ENCODE assay signal across 10 mouse cellular contexts in the genomic region with DNA sequence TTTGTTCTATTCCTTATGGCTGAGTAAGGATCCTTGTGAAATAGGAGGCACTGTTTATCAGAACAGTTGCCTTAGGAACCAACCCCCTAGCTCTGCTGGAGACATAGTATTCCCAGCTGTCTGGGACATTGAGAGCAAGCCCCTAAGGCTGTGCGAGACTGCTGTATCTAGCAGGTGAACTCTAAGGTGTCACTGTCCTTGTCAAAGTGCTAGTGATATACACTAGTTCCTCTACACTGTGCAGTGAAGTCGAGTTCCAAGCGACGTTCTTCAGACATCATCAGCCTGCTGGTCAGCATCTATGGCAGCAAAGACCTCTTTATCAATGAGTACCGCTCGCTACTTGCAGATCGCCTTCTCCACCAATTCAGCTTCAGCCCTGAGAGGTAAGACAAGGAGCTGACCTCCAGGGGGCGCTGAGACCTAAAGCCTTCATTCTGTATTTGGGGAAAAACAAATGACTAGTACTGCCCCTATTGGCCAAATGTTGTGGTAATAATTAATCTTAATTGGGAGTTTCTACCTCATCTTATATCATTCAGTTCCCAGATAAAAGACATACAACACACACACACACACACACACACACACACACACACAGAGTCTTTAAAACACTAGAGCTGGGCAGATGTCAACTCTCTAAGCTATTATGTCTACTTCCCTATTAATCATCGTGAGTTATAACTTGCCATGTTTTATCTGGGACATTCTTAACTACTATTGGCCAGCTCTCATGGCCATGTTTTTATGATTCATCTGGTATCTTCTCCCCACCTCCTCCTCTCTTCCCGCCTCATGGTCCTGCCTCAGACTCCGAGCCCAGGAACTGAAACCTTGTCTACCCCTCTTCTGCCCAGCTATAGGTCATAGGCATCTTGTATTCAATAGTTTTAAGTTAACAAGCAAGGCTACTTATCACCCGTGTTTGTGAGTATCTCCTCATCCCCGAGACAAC. TPM values are rescaled to one million over a fixed set of nuclear protein-coding genes. Genes with fewer than 3 reads are reported as not detected.
DNase-seq lines count a peak whose midpoint lies in the region; ATAC-seq and TF ChIP-seq lines count a peak whose summit lies in the region.
"Had no signal": no experiment of that assay in that cellular context is flagged by ENCODE, and none has a peak within 500 bp of the region (broad histone marks: within the 10 kb centered on the region; RNA-seq: fewer than 3 reads in every experiment).

No protein-coding gene starts in this region.

- no peak overlapping the region for H3K9ac ChIP-seq in hindbrain, postnatal 0 days (replicated peaks; ENCODE audit: low read length)
- no peak overlapping the region for H3K9ac ChIP-seq in limb, embryonic 15.5 days
- no peak overlapping the region for H3K9ac ChIP-seq in midbrain, embryonic 16.5 days (ENCODE audit: low read depth, low read length)

- no peak overlapping the region for H3K4me2 ChIP-seq in hindbrain, postnatal 0 days (ENCODE audit: low read depth, low read length)
- no peak overlapping the region for H3K4me2 ChIP-seq in limb, embryonic 15.5 days
- no peak overlapping the region for H3K4me2 ChIP-seq in midbrain, embryonic 16.5 days (ENCODE audit: low read length)

- H3K4me1 ChIP-seq in hindbrain, postnatal 0 days (ENCODE audit: insufficient read depth, low read length) = no peaks in the 10 kb centered on the region
- no peaks in the 10 kb centered on the region for H3K4me1 ChIP-seq in limb, embryonic 15.5 days
- H3K4me1 ChIP-seq in midbrain, embryonic 16.5 days (ENCODE audit: control insufficient read depth, insufficient read depth, low read length) = 0 out of 2 replicates have a peak, but pooled peaks cover 2% of the 10 kb centered on the region
- no peaks in the 10 kb centered on the region for H3K4me1 ChIP-seq in thymus, adult 2 months (replicated peaks; ENCODE audit: control insufficient read depth, insufficient read depth, low read length)

- WGBS in hindbrain, postnatal 0 days = 60% methylated on average over 13 of the region's 13 CpGs
- 64% methylated on average over 13 of the region's 13 CpGs for WGBS in limb, embryonic 15.5 days
- WGBS in midbrain, embryonic 16.5 days = 62% methylated on average over 13 of the region's 13 CpGs
- WGBS in thymus, adult 2 months = 79% methylated on average over 13 of the region's 13 CpGs

- peak; percentile 78; the same call in 1 of the 2 replicates for TF ChIP-seq CTCF in brain, embryonic 14.5 days (IDR thresholded peaks at IDR 0.05; ENCODE audit: borderline replicate concordance, extremely low read depth, insufficient read depth, insufficient read length)
- peak; percentile 90 for TF ChIP-seq CTCF in hindbrain, postnatal 0 days (IDR thresholded peaks at IDR 0.05; ENCODE audit: low read depth)
- TF ChIP-seq CTCF in thymus, adult 2 months (IDR thresholded peaks at IDR 0.05; ENCODE audit: borderline replicate concordance, control insufficient read depth, extremely low read depth, insufficient read depth, low read length, poor library complexity) = no peak

- TF ChIP-seq POLR2A in brain, embryonic 14.5 days (IDR thresholded peaks at IDR 0.05; ENCODE audit: borderline replicate concordance, extremely low read depth, insufficient read depth, insufficient read length, poor library complexity, severe bottlenecking) = no peak
- no peak for TF ChIP-seq POLR2A in thymus, adult 2 months (IDR thresholded peaks at IDR 0.05; ENCODE audit: control insufficient read depth, extremely low read depth, insufficient read depth, low read length, poor library complexity)

- no peaks in the 10 kb centered on the region for H3K9me3 ChIP-seq in hindbrain, postnatal 0 days (ENCODE audit: low read length)
- H3K9me3 ChIP-seq in limb, embryonic 15.5 days = no peaks in the 10 kb centered on the region
- H3K9me3 ChIP-seq in midbrain, embryonic 16.5 days (replicated peaks; ENCODE audit: control insufficient read depth, low read length, poor library complexity, severe bottlenecking) = no peaks in the 10 kb centered on the region

- no peak overlapping the region for H3K27ac ChIP-seq in hindbrain, postnatal 0 days
- H3K27ac ChIP-seq in limb, embryonic 15.5 days = no peak overlapping the region
- no peak overlapping the region for H3K27ac ChIP-seq in midbrain, embryonic 16.5 days (ENCODE audit: low read length)
- H3K27ac ChIP-seq in thymus, adult 2 months (ENCODE audit: control insufficient read depth, insufficient read depth, low read length) = no peak overlapping the region

- H3K36me3 ChIP-seq in hindbrain, postnatal 0 days (ENCODE audit: insufficient read depth, low read length) = peaks cover 80% of the 10 kb centered on the region
- peaks cover 96% of the 10 kb centered on the region for H3K36me3 ChIP-seq in limb, embryonic 15.5 days
- peaks cover 48% of the 10 kb centered on the region for H3K36me3 ChIP-seq in midbrain, embryonic 16.5 days (ENCODE audit: control insufficient read depth, insufficient read depth, low read length)
- peaks cover 55% of the 10 kb centered on the region for H3K36me3 ChIP-seq in thymus, adult 2 months (ENCODE audit: control insufficient read depth, insufficient read depth, low read length)

- no peaks in the 10 kb centered on the region for H3K27me3 ChIP-seq in hindbrain, postnatal 0 days (ENCODE audit: insufficient read depth, low read length)
- H3K27me3 ChIP-seq in limb, embryonic 15.5 days = no peaks in the 10 kb centered on the region
- H3K27me3 ChIP-seq in midbrain, embryonic 16.5 days (ENCODE audit: control insufficient read depth, insufficient read depth, low read depth, low read length) = no peaks in the 10 kb centered on the region
- H3K27me3 ChIP-seq in thymus, adult 2 months (ENCODE audit: control insufficient read depth, insufficient read depth, low read length) = no peaks in the 10 kb centered on the region

- DNase-seq in ovary, postnatal 14 days (ENCODE audit: low spot score) = peak; percentile 75
- DNase-seq in ovary, postnatal 10 days (ENCODE audit: low spot score) = no peak
- peak; percentile 88 for DNase-seq in brain, embryonic 14.5 days (ENCODE audit: low read depth)
- DNase-seq in hindbrain, postnatal 0 days (ENCODE audit: low spot score) = peak; percentile 93
- DNase-seq in thymus, adult 2 months = peak; percentile 68

- peak; percentile 80 for ATAC-seq in erythroblast, adult 5-6 weeks (replicated peaks; ENCODE audit: low FRiP score, poor library complexity, severe bottlenecking)
- ATAC-seq in hindbrain, postnatal 0 days = peak; percentile 62
- 0 out of 2 replicates have a peak, but pooled peaks have one; percentile 24 for ATAC-seq in limb, embryonic 15.5 days (ENCODE audit: insufficient number of reproducible peaks, low FRiP score, low TSS enrichment, low read depth)
- peak; percentile 51 for ATAC-seq in midbrain, embryonic 16.5 days

- no peak overlapping the region for H3K4me3 ChIP-seq in hindbrain, postnatal 0 days (ENCODE audit: low read length)
- H3K4me3 ChIP-seq in limb, embryonic 15.5 days = no peak overlapping the region
- H3K4me3 ChIP-seq in midbrain, embryonic 16.5 days (ENCODE audit: low read depth, low read length) = no peak overlapping the region
- H3K4me3 ChIP-seq in thymus, adult 2 months (ENCODE audit: control insufficient read depth, insufficient read depth, low read length) = no peak overlapping the region
- H3K4me3 ChIP-seq: erythroblast, embryonic 14.5 days; myocyte had no signal

RNA-seq across cellular contexts. Expression of a gene that starts 6.9 kb away (rescaled TPM):
- polyA plus RNA-seq in brain, embryonic 14.5 days (2012; rRNA removed) = 131 and 149 TPM in 2 replicates
- total RNA-seq in erythroblast, adult 5-6 weeks (2015; ENCODE audit: low replicate concordance) = 8.4 and 12.9 TPM in 2 replicates
- total RNA-seq in erythroblast, adult 5-6 weeks (2017; ENCODE audit: low replicate concordance) = 9.2 and 18.7 TPM in 2 replicates
- total RNA-seq in hindbrain, postnatal 0 days (2014; rRNA removed) = 26.1 and 46.7 TPM in 2 replicates
- polyA plus RNA-seq in hindbrain, postnatal 0 days (2015; fragmentation: Nextera tagmentation; extraction: Ambion mirVana) = 101 and 105 TPM in 2 replicates
- 136 and 140 TPM in 2 replicates for polyA plus RNA-seq in limb, embryonic 15.5 days (2015; fragmentation: Nextera tagmentation; extraction: Ambion mirVana)
- polyA plus RNA-seq in midbrain, embryonic 16.5 days (2015; fragmentation: Nextera tagmentation; extraction: Ambion mirVana) = 141 and 144 TPM in 2 replicates
- polyA plus RNA-seq in thymus, adult 2 months (2012; rRNA removed) = 141 and 144 TPM in 2 replicates

RNA-seq across cellular contexts. Expression of a gene that starts 7.0 kb away (rescaled TPM):
- 105 and 160 TPM in 2 replicates for polyA plus RNA-seq in brain, embryonic 14.5 days (2012; rRNA removed)
- total RNA-seq in erythroblast, adult 5-6 weeks (2015; ENCODE audit: low replicate concordance) = 36.5 and 67.5 TPM in 2 replicates
- total RNA-seq in erythroblast, adult 5-6 weeks (2017; ENCODE audit: low replicate concordance) = 9.9 and 24.8 TPM in 2 replicates
- 84.5 and 120 TPM in 2 replicates for total RNA-seq in hindbrain, postnatal 0 days (2014; rRNA removed)
- polyA plus RNA-seq in hindbrain, postnatal 0 days (2015; fragmentation: Nextera tagmentation; extraction: Ambion mirVana) = 159 and 165 TPM in 2 replicates
- 241 and 244 TPM in 2 replicates for polyA plus RNA-seq in limb, embryonic 15.5 days (2015; fragmentation: Nextera tagmentation; extraction: Ambion mirVana)
- 172 and 175 TPM in 2 replicates for polyA plus RNA-seq in midbrain, embryonic 16.5 days (2015; fragmentation: Nextera tagmentation; extraction: Ambion mirVana)
- 164 and 182 TPM in 2 replicates for polyA plus RNA-seq in thymus, adult 2 months (2012; rRNA removed)

RNA-seq across cellular contexts. Expression of a gene that starts 8.7 kb away (rescaled TPM):
- polyA plus RNA-seq in brain, embryonic 14.5 days (2012; rRNA removed) = not detected in 2 replicates
- total RNA-seq in erythroblast, adult 5-6 weeks (2015; ENCODE audit: low replicate concordance) = not detected in 2 replicates
- not detected in 2 replicates for total RNA-seq in erythroblast, adult 5-6 weeks (2017; ENCODE audit: low replicate concordance)
- total RNA-seq in hindbrain, postnatal 0 days (2014; rRNA removed) = not detected in 2 replicates
- polyA plus RNA-seq in hindbrain, postnatal 0 days (2015; fragmentation: Nextera tagmentation; extraction: Ambion mirVana) = not detected in 2 replicates
- not detected in 2 replicates for polyA plus RNA-seq in limb, embryonic 15.5 days (2015; fragmentation: Nextera tagmentation; extraction: Ambion mirVana)
- not detected in 2 replicates for polyA plus RNA-seq in midbrain, embryonic 16.5 days (2015; fragmentation: Nextera tagmentation; extraction: Ambion mirVana)
- polyA plus RNA-seq in thymus, adult 2 months (2012; rRNA removed) = 0.35 TPM in 1 of 2 replicates, not detected in the other
- polyA plus RNA-seq: erythroblast, embryonic 14.5 days had no signal

RNA-seq across cellular contexts. Expression of a gene that starts 10.5 kb away (rescaled TPM):
- polyA plus RNA-seq in brain, embryonic 14.5 days (2012; rRNA removed) = 0.07 TPM in 1 of 2 replicates, not detected in the other
- total RNA-seq in erythroblast, adult 5-6 weeks (2015; ENCODE audit: low replicate concordance) = not detected in 2 replicates
- total RNA-seq in erythroblast, adult 5-6 weeks (2017; ENCODE audit: low replicate concordance) = not detected in 2 replicates
- total RNA-seq in hindbrain, postnatal 0 days (2014; rRNA removed) = 1.0 TPM in 1 of 2 replicates, not detected in the other
- 0.20 and 0.44 TPM in 2 replicates for polyA plus RNA-seq in hindbrain, postnatal 0 days (2015; fragmentation: Nextera tagmentation; extraction: Ambion mirVana)
- 0.61 and 0.92 TPM in 2 replicates for polyA plus RNA-seq in limb, embryonic 15.5 days (2015; fragmentation: Nextera tagmentation; extraction: Ambion mirVana)
- not detected in 2 replicates for polyA plus RNA-seq in midbrain, embryonic 16.5 days (2015; fragmentation: Nextera tagmentation; extraction: Ambion mirVana)
- 1.0 and 1.6 TPM in 2 replicates for polyA plus RNA-seq in thymus, adult 2 months (2012; rRNA removed)
- polyA plus RNA-seq: erythroblast, embryonic 14.5 days had no signal

RNA-seq across cellular contexts. Expression of a gene that starts 16.8 kb away (rescaled TPM):
- polyA plus RNA-seq in brain, embryonic 14.5 days (2012; rRNA removed) = 7.7 and 13.0 TPM in 2 replicates
- total RNA-seq in erythroblast, adult 5-6 weeks (2015; ENCODE audit: low replicate concordance) = 1.5 and 4.0 TPM in 2 replicates
- total RNA-seq in erythroblast, adult 5-6 weeks (2017; ENCODE audit: low replicate concordance) = 0.26 and 2.6 TPM in 2 replicates
- 39.1 and 45.6 TPM in 2 replicates for total RNA-seq in hindbrain, postnatal 0 days (2014; rRNA removed)
- 30.0 and 31.1 TPM in 2 replicates for polyA plus RNA-seq in hindbrain, postnatal 0 days (2015; fragmentation: Nextera tagmentation; extraction: Ambion mirVana)
- polyA plus RNA-seq in limb, embryonic 15.5 days (2015; fragmentation: Nextera tagmentation; extraction: Ambion mirVana) = 8.5 and 8.6 TPM in 2 replicates
- 15.6 and 15.9 TPM in 2 replicates for polyA plus RNA-seq in midbrain, embryonic 16.5 days (2015; fragmentation: Nextera tagmentation; extraction: Ambion mirVana)
- 24.4 and 25.9 TPM in 2 replicates for polyA plus RNA-seq in thymus, adult 2 months (2012; rRNA removed)

Comparison
In these comparisons a context has a peak if more than half of its experiments do, and no peak if none do; other contexts are left out.
1. ATAC-seq: peak in every context shown above with its lines; median percentile 80 in erythroblast, adult 5-6 weeks; 62 in hindbrain, postnatal 0 days; 51 in midbrain, embryonic 16.5 days; 24 in limb, embryonic 15.5 days.